Mouse (Mus musculus) cerebellum, postnatal 14 days (tissue): ENCODE results near the gene Zfp384.

Experiments
- DNase-seq, 2 experiments: peaks; one replicate each; pipeline ENCODE4 v3.0.0; 2021; ENCODE audit warnings: mixed read lengths in 2 of 2

Gene Zfp384

DNA sequence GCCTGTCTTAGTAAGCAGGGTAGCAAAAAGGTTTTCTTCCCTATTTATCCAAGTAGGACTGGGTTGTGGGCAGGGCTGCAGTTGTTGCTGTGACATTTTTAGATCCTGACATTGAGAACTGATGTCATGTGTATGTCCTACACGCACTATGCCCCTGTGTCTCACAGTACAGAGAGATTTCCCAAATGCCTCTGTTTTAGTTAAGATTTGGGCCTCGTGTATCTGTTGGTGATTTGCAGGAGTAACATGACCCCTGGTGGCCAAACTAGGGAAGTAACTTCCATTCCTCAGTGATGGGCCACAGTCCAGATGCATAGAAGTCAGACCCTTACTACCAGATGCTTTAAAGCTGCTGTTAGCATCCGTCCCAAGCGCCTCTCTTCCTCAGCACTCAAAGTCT is 75.5 kb downstream of the Zfp384 start:
- DNase-seq = peak; percentile 82
